Mouse (Mus musculus) forebrain, embryonic 16.5 days (tissue): ENCODE results near the gene Trub1. TPM values are rescaled to one million over a fixed set of nuclear protein-coding genes. Genes with fewer than 3 reads are reported as not detected.

Experiments
- ATAC-seq: fragments of 200-750 bp; cut with Nextera tagmentation; 2 replicates; pipeline ENCODE4 v1.8.0; 2017; ENCODE audit warnings: mild to moderate bottlenecking, moderate library complexity
- H3K27ac ChIP-seq: fragments of 300-500 bp; sonication (generic); 2 replicates; pipeline ENCODE4 v1.5.1; 2014; ENCODE audit warnings: low read length, control low read depth
- H3K27me3 ChIP-seq: fragments of 300-500 bp; sonication (generic); replicated peaks from 2 replicates; pipeline ENCODE4 v1.6.1; 2014; ENCODE audit warnings: low read length; ENCODE audit not compliant: control insufficient read depth, insufficient read depth
- H3K36me3 ChIP-seq: fragments of 300-500 bp; sonication (generic); 2 replicates; pipeline ENCODE4 v1.6.1; 2014; ENCODE audit not compliant: control insufficient read depth, insufficient read depth
- H3K4me1 ChIP-seq: fragments of 300-500 bp; sonication (generic); replicated peaks from 2 replicates; pipeline ENCODE4 v1.6.1; 2014; ENCODE audit warnings: low read length; ENCODE audit not compliant: control insufficient read depth, insufficient read depth
- H3K4me2 ChIP-seq: fragments of 300-500 bp; sonication (generic); 2 replicates; pipeline ENCODE4 v1.6.1; 2014; ENCODE audit warnings: mild to moderate bottlenecking, low read length, control low read depth
- H3K4me3 ChIP-seq: fragments of 300-500 bp; sonication (generic); replicated peaks from 2 replicates; pipeline ENCODE4 v1.5.1; 2014; ENCODE audit warnings: mild to moderate bottlenecking, low read length, control low read depth
- H3K9ac ChIP-seq: fragments of 300-500 bp; sonication (generic); replicated peaks from 2 replicates; pipeline ENCODE4 v1.6.1; 2014; ENCODE audit warnings: low read depth, low read length, control low read depth
- H3K9me3 ChIP-seq: fragments of 300-500 bp; sonication (generic); 2 replicates; pipeline ENCODE4 v1.6.1; 2016; ENCODE audit warnings: low read length; ENCODE audit not compliant: control insufficient read depth
- WGBS: fragments of 180-500 bp; shearing (Covaris S2); extraction: QIAGEN DNeasy Blood & Tissue Kit; methylation state at CpG from one replicate; pipeline ENCODE4 v1.1.7; 2014; 5-methylcytosine and 5-hydroxymethylcytosine counted together
- polyA plus RNA-seq: library from polyadenylated mRNA; unstranded; fragments of >200 nt; fragmentation: Nextera tagmentation; extraction: Ambion mirVana; gene quantifications from 2 replicates; pipeline ENCODE4 v1.2.1, GENCODE M21; 2015

The Trub1 gene
- polyA plus RNA-seq, 1 experiment from 2014 or later = 17.3 TPM

DNA sequence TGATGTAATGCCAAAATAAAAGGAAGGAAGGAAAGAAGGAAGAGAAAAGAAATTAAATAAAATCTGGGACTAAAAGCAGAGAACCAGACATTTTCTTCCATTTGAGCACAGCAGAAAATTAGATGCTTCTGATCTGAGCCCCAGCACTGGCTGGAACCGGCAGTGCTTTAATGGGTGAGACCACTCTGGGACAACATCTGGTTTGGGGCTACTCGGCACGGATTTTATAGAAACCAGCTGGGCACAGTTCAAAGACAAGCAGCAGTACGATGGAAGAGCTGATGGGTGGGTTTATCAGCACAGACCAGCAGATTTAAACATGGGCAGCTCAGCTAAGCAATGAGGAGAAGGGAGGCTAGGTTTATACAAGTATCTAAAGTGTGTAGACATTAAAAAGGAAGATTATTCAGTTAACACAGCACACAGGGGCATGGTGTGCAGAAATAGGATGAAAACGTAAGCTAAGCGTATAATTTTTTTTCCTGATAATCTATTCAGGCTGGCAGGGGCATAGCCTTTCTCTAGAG, 46.2 kb downstream of the Trub1 start:
- no peak overlapping the region for H3K27ac ChIP-seq
- no peak for ATAC-seq
- WGBS = 82% methylated on average over 6 of the region's 6 CpGs

DNA sequence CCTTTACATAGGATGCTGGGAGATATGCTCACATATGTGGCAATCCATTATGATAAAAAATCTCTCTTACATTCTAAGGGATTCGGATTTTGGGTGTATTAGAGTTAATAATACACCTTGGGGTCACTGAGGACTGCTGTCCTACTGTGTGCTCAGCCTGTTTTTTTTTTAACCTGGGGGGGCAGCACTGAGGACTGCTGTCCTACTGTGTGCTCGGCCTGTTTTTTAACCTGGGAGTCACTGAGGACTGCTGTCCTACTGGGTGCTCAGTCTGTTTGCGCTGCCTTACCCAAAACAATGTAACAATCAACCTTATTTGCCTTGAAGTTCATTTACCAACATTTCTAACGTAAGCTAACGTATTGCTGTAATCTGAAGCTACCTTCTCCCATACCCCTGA, 47.5 kb downstream of the Trub1 start:
- Histone ChIP-seq H3K9me3 (no peaks in the 10 kb centered on the region), H3K27ac (no peak overlapping the region), H3K9ac (no peak overlapping the region), H3K4me1 (peaks cover under 1% of the 10 kb centered on the region; the same call in 1 of the 2 replicates), H3K36me3 (no peaks in the 10 kb centered on the region), H3K4me3 (no peak overlapping the region), H3K27me3 (no peaks in the 10 kb centered on the region), H3K4me2 (no peak overlapping the region)
- no peak for ATAC-seq
- 94% methylated on average over 5 of the region's 5 CpGs for whole genome bisulfite sequencing

More for the DNA sequence above, 46.2 kb downstream of the Trub1 start:
- Histone ChIP-seq H3K9me3 (no peaks in the 10 kb centered on the region), H3K27me3 (no peaks in the 10 kb centered on the region), H3K36me3 (no peaks in the 10 kb centered on the region), H3K4me1 (no peaks in the 10 kb centered on the region), H3K4me3 (no peak overlapping the region), H3K4me2 (no peak overlapping the region), H3K9ac (no peak overlapping the region)

DNA sequence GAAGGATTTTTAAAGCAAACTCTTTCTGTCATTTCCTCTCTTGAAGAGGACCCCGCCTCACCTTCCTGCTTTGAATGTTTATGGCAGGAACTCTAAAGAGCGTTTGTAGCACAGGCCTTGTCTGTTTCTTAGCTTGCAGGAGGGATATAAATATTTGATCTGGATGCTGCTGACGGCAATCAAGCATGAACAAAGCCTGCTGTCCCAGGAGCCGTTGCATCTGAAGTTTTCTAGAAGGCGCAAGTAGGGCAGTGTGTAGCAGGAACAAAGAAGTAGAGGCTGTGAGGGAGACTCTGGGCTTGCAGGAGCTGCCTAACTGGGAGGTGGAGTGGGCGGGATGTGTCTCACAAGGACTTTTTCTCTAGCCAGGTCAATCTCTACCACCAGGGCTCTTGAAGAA, 50.4 kb downstream of the Trub1 start:
- no peak overlapping the region for H3K9ac ChIP-seq
- H3K9me3 ChIP-seq = no peaks in the 10 kb centered on the region
- H3K4me1 ChIP-seq = peaks cover 12% of the 10 kb centered on the region
- no peaks in the 10 kb centered on the region for H3K27me3 ChIP-seq
- no peak overlapping the region for H3K4me3 ChIP-seq
- no peak for ATAC-seq
- no peak overlapping the region for H3K4me2 ChIP-seq
- 64% methylated on average over 6 of the region's 6 CpGs for WGBS
- no peak overlapping the region for H3K27ac ChIP-seq
- no peaks in the 10 kb centered on the region for H3K36me3 ChIP-seq

DNA sequence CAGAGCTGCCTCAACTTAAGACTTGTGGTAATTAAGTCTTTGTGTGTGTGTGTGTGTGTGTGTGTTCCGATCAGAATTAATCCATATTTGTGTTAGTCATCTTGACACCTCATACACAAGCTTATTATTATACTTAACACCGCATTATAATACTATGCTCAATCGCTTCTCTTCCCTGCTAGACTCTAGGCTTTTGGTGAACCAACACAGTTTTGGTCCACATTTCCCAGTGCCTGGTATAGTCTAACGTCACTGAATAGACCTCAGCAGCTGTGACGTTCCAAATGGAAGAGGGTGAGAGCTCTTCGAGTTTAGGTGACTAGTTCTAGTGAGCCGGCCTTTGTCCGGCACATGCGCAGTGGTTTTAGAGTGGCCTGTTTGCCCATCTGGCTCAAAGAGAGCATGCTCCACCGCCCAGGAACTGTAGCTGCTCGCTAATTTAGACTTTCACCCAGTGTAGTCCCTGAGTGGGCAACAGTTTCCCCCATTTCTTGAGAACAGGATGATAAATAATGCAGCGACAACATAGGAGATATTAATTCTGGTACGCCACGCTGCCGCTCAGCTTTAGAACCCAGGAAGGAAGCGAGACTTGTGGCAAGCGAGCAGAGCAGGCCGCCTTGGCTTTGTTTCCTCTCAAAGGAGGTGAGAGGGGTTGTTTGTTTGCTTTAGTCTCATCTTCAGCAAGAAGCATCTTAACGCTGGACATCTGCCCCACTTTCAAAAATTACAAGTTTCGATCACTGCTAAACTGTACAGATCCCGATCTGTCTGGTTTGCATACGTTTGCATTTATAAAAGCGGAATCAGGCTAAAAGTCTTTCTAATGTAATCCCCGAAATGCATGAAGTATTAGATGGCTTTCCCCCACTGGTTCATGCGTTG, 52.6 kb downstream of the Trub1 start:
- Histone ChIP-seq H3K36me3 (no peaks in the 10 kb centered on the region), H3K9me3 (no peaks in the 10 kb centered on the region), H3K4me1 (peaks cover 12% of the 10 kb centered on the region), H3K4me3 (no peak overlapping the region), H3K27ac (peak overlapping the region; percentile 46), H3K27me3 (no peaks in the 10 kb centered on the region), H3K4me2 (peak overlapping the region; percentile 31; the same call in 1 of the 2 replicates), H3K9ac (no peak overlapping the region)
- ATAC-seq = peak; percentile 78
- 47% methylated on average over 25 of the region's 25 CpGs for WGBS

GRCm38 (mm10) chr19:57506591-57506990, 53.9 kb downstream of the Trub1 start:
- no peak overlapping the region for H3K4me3 ChIP-seq
- no peak overlapping the region for H3K4me2 ChIP-seq
- no peak overlapping the region; the same call in 1 of the 2 replicates for H3K27ac ChIP-seq
- WGBS = 42% methylated on average over 5 of the region's 5 CpGs
- no peaks in the 10 kb centered on the region for H3K36me3 ChIP-seq
- H3K9me3 ChIP-seq = no peaks in the 10 kb centered on the region
- H3K9ac ChIP-seq = no peak overlapping the region
- H3K4me1 ChIP-seq = peaks cover 12% of the 10 kb centered on the region
- no peaks in the 10 kb centered on the region for H3K27me3 ChIP-seq
- ATAC-seq = no peak

GRCm38 (mm10) chr19:57508261-57508788, 55.6 kb downstream of the Trub1 start:
- no peaks in the 10 kb centered on the region for H3K27me3 ChIP-seq
- no peak overlapping the region for H3K4me3 ChIP-seq
- H3K9ac ChIP-seq = no peak overlapping the region
- H3K4me2 ChIP-seq = no peak overlapping the region
- H3K36me3 ChIP-seq = no peaks in the 10 kb centered on the region
- peaks cover 12% of the 10 kb centered on the region for H3K4me1 ChIP-seq
- no peaks in the 10 kb centered on the region for H3K9me3 ChIP-seq
- no peak for ATAC-seq
- no peak overlapping the region for H3K27ac ChIP-seq
- 87% methylated on average over 11 of the region's 11 CpGs for WGBS

DNA sequence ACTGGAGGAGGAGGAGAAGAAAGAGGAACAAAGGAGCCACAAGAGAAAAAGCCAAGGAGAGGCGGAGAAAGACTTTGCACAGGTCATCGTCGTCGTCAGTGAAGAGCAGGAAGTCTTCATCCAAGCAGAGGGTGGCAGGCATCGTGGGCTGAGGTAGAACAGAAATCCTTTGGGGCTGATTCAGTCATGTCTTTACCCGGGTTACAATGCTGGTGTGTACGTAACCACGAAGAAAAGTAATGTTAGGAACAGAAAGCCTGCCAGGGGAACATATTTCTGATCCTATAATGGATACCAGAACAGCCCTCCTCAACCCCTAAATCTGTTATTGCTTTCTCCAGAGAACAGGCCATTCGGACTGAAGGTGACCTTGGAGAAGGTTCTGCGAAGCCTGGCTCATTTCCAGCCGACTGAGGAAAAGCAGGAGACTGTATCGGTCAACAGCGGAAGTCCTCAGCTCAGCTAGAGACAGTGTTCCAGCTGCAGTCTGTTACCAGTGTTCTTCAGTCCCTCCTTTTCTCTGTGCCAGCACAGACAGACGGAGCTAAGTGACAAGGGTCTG, 57.1 kb downstream of the Trub1 start:
- H3K9me3 ChIP-seq = no peaks in the 10 kb centered on the region
- 67% methylated on average over 14 of the region's 14 CpGs for WGBS
- no peaks in the 10 kb centered on the region for H3K36me3 ChIP-seq
- no peak overlapping the region for H3K9ac ChIP-seq
- no peaks in the 10 kb centered on the region for H3K27me3 ChIP-seq
- no peak overlapping the region for H3K4me3 ChIP-seq
- ATAC-seq = no peak
- H3K4me1 ChIP-seq = peaks cover 12% of the 10 kb centered on the region
- H3K4me2 ChIP-seq = no peak overlapping the region
- no peak overlapping the region for H3K27ac ChIP-seq

GRCm38 (mm10) chr19:57510836-57511235, 58.1 kb downstream of the Trub1 start:
- no peaks in the 10 kb centered on the region for H3K27me3 ChIP-seq
- no peak overlapping the region for H3K4me3 ChIP-seq
- 92% methylated on average over 11 of the region's 11 CpGs for WGBS
- no peak overlapping the region for H3K9ac ChIP-seq
- H3K9me3 ChIP-seq = no peaks in the 10 kb centered on the region
- no peaks in the 10 kb centered on the region for H3K36me3 ChIP-seq
- ATAC-seq = no peak
- H3K4me1 ChIP-seq = peaks cover 7% of the 10 kb centered on the region
- H3K27ac ChIP-seq = no peak overlapping the region
- H3K4me2 ChIP-seq = no peak overlapping the region

DNA sequence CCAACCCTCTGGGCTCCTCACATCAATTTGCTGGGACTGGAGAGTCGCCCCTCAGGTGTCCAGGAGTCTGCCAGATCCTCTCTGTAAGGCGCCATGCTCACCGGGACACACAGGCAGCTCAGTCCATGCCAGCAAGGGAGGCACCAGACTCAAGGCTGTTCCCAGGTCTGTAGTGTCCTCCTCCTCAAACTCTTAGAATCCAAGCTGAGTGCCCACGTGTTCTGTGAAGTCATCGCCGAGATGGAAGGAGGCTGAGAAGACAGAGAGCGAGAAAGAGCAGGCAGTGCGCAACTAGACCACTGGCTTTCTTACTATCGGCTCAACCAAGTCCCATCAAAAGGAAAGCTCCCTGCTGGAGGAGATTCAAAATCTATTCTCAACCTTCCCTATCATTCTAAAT, 60.4 kb downstream of the Trub1 start:
- WGBS = 84% methylated on average over 9 of the region's 9 CpGs
- Histone ChIP-seq H3K27ac (no peak overlapping the region), H3K36me3 (no peaks in the 10 kb centered on the region), H3K9me3 (no peaks in the 10 kb centered on the region), H3K4me3 (no peak overlapping the region), H3K27me3 (no peaks in the 10 kb centered on the region), H3K4me1 (no peaks in the 10 kb centered on the region), H3K4me2 (no peak overlapping the region), H3K9ac (no peak overlapping the region)
- ATAC-seq = no peak
